Mouse (Mus musculus): ENCODE measurements around the gene Nmrk2. TPM values are rescaled to one million over a fixed set of nuclear protein-coding genes. Genes with fewer than 3 reads are reported as not detected.

Nmrk2 gene
- polyA plus RNA-seq, 1 experiment = not detected

DNA sequence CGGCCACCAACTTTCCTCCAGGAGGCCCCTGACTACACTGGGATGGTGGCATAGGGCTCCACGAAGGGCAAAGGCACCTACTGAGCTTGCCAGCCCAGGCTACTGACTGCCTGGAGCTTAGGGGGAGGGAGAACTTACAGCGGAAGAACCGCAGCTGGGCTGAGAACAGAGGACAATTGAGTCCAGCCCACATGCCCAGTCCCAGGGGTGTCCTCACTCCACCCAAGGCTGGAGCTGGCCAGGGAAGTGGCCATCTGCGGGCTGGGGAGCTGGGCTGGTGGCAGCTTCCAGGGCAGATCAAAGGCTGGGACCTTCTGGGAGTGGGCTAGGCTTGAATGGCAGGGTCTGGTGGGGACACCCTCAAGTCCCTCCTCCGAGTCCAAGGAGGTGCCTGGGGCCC is 47.1 kb downstream of the Nmrk2 start:
- TF ChIP-seq CTCF (IDR thresholded peaks at IDR 0.05; ENCODE audit: control insufficient read depth, insufficient read depth, insufficient replicate concordance, low read depth, low read length) (no peak), POLR2A (IDR thresholded peaks at IDR 0.05; ENCODE audit: control insufficient read depth, low read depth, low read length) (no peak)
- Histone ChIP-seq H3K27ac (ENCODE audit: control insufficient read depth, insufficient read depth, low read depth, low read length) (no peak overlapping the region), H3K4me1 (ENCODE audit: control insufficient read depth, insufficient read depth, low read length) (peaks cover 29% of the 10 kb centered on the region), H3K36me3 (ENCODE audit: control insufficient read depth, insufficient read depth, low read length) (no peaks in the 10 kb centered on the region), H3K27me3 (ENCODE audit: control insufficient read depth, insufficient read depth, low read length) (no peaks in the 10 kb centered on the region), H3K4me3 (ENCODE audit: control insufficient read depth, low read depth, low read length) (no peak overlapping the region)

GRCm38 (mm10) chr10:81154313-81154712 is 47.5 kb downstream of the Nmrk2 start:
- H3K4me3 ChIP-seq (ENCODE audit: control insufficient read depth, low read depth, low read length) = peak overlapping the region; percentile 42
- no peaks in the 10 kb centered on the region for H3K36me3 ChIP-seq (ENCODE audit: control insufficient read depth, insufficient read depth, low read length)
- TF ChIP-seq CTCF (IDR thresholded peaks at IDR 0.05; ENCODE audit: control insufficient read depth, insufficient read depth, insufficient replicate concordance, low read depth, low read length) = no peak
- TF ChIP-seq POLR2A (IDR thresholded peaks at IDR 0.05; ENCODE audit: control insufficient read depth, low read depth, low read length) = no peak
- no peaks in the 10 kb centered on the region for H3K27me3 ChIP-seq (ENCODE audit: control insufficient read depth, insufficient read depth, low read length)
- H3K4me1 ChIP-seq (ENCODE audit: control insufficient read depth, insufficient read depth, low read length) = peaks cover 31% of the 10 kb centered on the region
- H3K27ac ChIP-seq (ENCODE audit: control insufficient read depth, insufficient read depth, low read depth, low read length) = no peak overlapping the region

DNA sequence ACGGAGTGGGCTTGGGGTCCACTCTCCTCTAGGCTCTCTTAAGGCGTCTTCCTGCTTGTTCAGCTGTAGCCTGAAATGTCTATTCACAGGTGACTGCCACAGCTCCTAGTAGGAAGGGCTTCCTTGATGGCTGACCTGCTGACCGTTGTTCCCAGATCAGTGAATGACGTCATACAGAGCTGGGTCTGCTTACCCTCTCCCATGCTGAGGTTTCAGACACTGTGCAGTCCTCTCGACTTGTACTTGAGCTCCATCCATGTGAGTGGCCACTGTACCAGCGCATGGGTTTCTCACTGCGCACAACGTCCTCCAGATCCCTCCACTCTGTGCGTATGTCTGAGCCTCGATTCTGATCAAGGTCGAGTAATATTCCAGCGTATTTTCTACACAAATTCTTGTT is 49.2 kb downstream of the Nmrk2 start:
- H3K27me3 ChIP-seq (ENCODE audit: control insufficient read depth, insufficient read depth, low read length) = no peaks in the 10 kb centered on the region
- peak overlapping the region; percentile 93 for H3K27ac ChIP-seq (ENCODE audit: control insufficient read depth, insufficient read depth, low read depth, low read length)
- H3K36me3 ChIP-seq (ENCODE audit: control insufficient read depth, insufficient read depth, low read length) = no peaks in the 10 kb centered on the region
- TF ChIP-seq CTCF (IDR thresholded peaks at IDR 0.05; ENCODE audit: control insufficient read depth, insufficient read depth, insufficient replicate concordance, low read depth, low read length) (no peak), POLR2A (IDR thresholded peaks at IDR 0.05; ENCODE audit: control insufficient read depth, low read depth, low read length) (peak; percentile 34; the same call in 1 of the 2 replicates)
- H3K4me3 ChIP-seq (ENCODE audit: control insufficient read depth, low read depth, low read length) = peak overlapping the region; percentile 68
- peaks cover 35% of the 10 kb centered on the region for H3K4me1 ChIP-seq (ENCODE audit: control insufficient read depth, insufficient read depth, low read length)

DNA sequence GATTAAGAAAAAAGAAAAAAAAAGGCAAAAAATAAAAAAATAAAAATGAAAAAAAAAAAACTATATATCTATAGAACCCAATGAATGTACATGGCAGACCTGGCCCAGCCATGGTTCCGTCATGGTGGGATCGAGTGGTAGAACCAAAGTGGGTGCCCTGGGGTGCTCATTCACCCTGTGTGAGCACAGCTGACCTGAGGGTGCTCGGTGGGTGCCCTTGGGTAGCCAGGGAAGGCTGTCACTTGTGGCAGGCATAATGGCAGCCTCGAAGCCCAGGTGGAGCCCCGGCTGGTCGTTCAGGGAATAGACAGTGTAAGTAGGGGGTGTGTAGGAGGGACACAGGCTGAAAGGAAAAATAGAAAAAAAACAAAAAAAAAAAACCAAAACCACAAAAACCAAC is 50.6 kb downstream of the Nmrk2 start:
- Histone ChIP-seq H3K27ac (ENCODE audit: control insufficient read depth, insufficient read depth, low read depth, low read length) (no peak overlapping the region), H3K27me3 (ENCODE audit: control insufficient read depth, insufficient read depth, low read length) (no peaks in the 10 kb centered on the region), H3K36me3 (ENCODE audit: control insufficient read depth, insufficient read depth, low read length) (no peaks in the 10 kb centered on the region), H3K4me3 (ENCODE audit: control insufficient read depth, low read depth, low read length) (no peak overlapping the region), H3K4me1 (ENCODE audit: control insufficient read depth, insufficient read depth, low read length) (peaks cover 35% of the 10 kb centered on the region)
- TF ChIP-seq POLR2A (IDR thresholded peaks at IDR 0.05; ENCODE audit: control insufficient read depth, low read depth, low read length) = no peak
- no peak for TF ChIP-seq CTCF (IDR thresholded peaks at IDR 0.05; ENCODE audit: control insufficient read depth, insufficient read depth, insufficient replicate concordance, low read depth, low read length)

Other genes with a start within 250 kb of the Nmrk2 start
- gene Gng7, start 187.1 kb downstream of the Nmrk2 start, polyA plus RNA-seq (2012; rRNA removed) = 1.0 and 1.6 TPM in 2 replicates
- gene Diras1, start 176.4 kb downstream of the Nmrk2 start, polyA plus RNA-seq (2012; rRNA removed) = 0.95 and 1.4 TPM in 2 replicates
- gene Slc39a3, start 164.6 kb downstream of the Nmrk2 start, polyA plus RNA-seq (2012; rRNA removed) = 39.6 and 46.3 TPM in 2 replicates
- 203 and 224 TPM in 2 replicates for gene Sgta, start 141.9 kb downstream of the Nmrk2 start, polyA plus RNA-seq (2012; rRNA removed)
- 318 and 378 TPM in 2 replicates for gene Thop1, start 132.0 kb downstream of the Nmrk2 start, polyA plus RNA-seq (2012; rRNA removed)
- 0.40 and 0.70 TPM in 2 replicates for gene Creb3l3, start 103.2 kb downstream of the Nmrk2 start, polyA plus RNA-seq (2012; rRNA removed)
- 147 and 192 TPM in 2 replicates for gene Map2k2, start 96.1 kb downstream of the Nmrk2 start, polyA plus RNA-seq (2012; rRNA removed)
- gene Zbtb7a, start 66.8 kb downstream of the Nmrk2 start, polyA plus RNA-seq (2012; rRNA removed) = 5.6 and 6.0 TPM in 2 replicates
- 164 and 184 TPM in 2 replicates for gene Pias4, start 34.1 kb downstream of the Nmrk2 start, polyA plus RNA-seq (2012; rRNA removed)
- gene Eef2, start 25.4 kb downstream of the Nmrk2 start, polyA plus RNA-seq (2012; rRNA removed) = 1,507 and 1,673 TPM in 2 replicates
- 52.6 and 61.6 TPM in 2 replicates for gene Dapk3, start 19.0 kb downstream of the Nmrk2 start, polyA plus RNA-seq (2012; rRNA removed)
- gene 4930442H23Rik, start 18.2 kb downstream of the Nmrk2 start, polyA plus RNA-seq (2012; rRNA removed) = 1.4 and 1.8 TPM in 2 replicates
- gene Atcay, start 28.8 kb upstream of the Nmrk2 start, polyA plus RNA-seq (2012; rRNA removed) = 0.25 and 0.26 TPM in 2 replicates
- 11.6 and 12.5 TPM in 2 replicates for gene Zfr2, start 31.1 kb upstream of the Nmrk2 start, polyA plus RNA-seq (2012; rRNA removed)
- gene Matk, start 50.9 kb upstream of the Nmrk2 start, polyA plus RNA-seq (2012; rRNA removed) = 3.0 and 3.5 TPM in 2 replicates
- gene Mrpl54, start 64.9 kb upstream of the Nmrk2 start, polyA plus RNA-seq (2012; rRNA removed) = 181 and 261 TPM in 2 replicates
- 53.5 and 77.2 TPM in 2 replicates for gene Apba3, start 64.9 kb upstream of the Nmrk2 start, polyA plus RNA-seq (2012; rRNA removed)
- 0.56 and 0.99 TPM in 2 replicates for gene Tjp3, start 89.5 kb upstream of the Nmrk2 start, polyA plus RNA-seq (2012; rRNA removed)
- gene Pip5k1c, start 90.9 kb upstream of the Nmrk2 start, polyA plus RNA-seq (2012; rRNA removed) = 10.1 and 10.4 TPM in 2 replicates
- gene Cactin, start 119.1 kb upstream of the Nmrk2 start, polyA plus RNA-seq (2012; rRNA removed) = 13.4 and 16.5 TPM in 2 replicates
- 0.47 and 0.91 TPM in 2 replicates for gene Tbxa2r, start 126.7 kb upstream of the Nmrk2 start, polyA plus RNA-seq (2012; rRNA removed)
- 3.3 and 4.1 TPM in 2 replicates for gene Gipc3, start 141.2 kb upstream of the Nmrk2 start, polyA plus RNA-seq (2012; rRNA removed)
- gene Hmg20b, start 148.4 kb upstream of the Nmrk2 start, polyA plus RNA-seq (2012; rRNA removed) = 23.0 and 27.7 TPM in 2 replicates
- 33.1 and 39.7 TPM in 2 replicates for gene Mfsd12, start 155.4 kb upstream of the Nmrk2 start, polyA plus RNA-seq (2012; rRNA removed)
- gene 4930404N11Rik, start 163.8 kb upstream of the Nmrk2 start, polyA plus RNA-seq (2012; rRNA removed) = 273 and 296 TPM in 2 replicates
- gene Fzr1, start 176.5 kb upstream of the Nmrk2 start, polyA plus RNA-seq (2012; rRNA removed) = 161 and 178 TPM in 2 replicates
- 38.5 and 46.3 TPM in 2 replicates for gene Dohh, start 182.4 kb upstream of the Nmrk2 start, polyA plus RNA-seq (2012; rRNA removed)
- gene Gm48551, start 182.4 kb upstream of the Nmrk2 start, polyA plus RNA-seq (2012; rRNA removed) = 1.2 and 1.6 TPM in 2 replicates
- gene Gm48552, start 187.0 kb upstream of the Nmrk2 start, polyA plus RNA-seq (2012; rRNA removed) = 0.65 TPM in 1 of 2 replicates, not detected in the other
- 3,568 and 3,612 TPM in 2 replicates for gene Smim24, start 191.0 kb upstream of the Nmrk2 start, polyA plus RNA-seq (2012; rRNA removed)

Data from testis, adult 2 months (tissue).